Mouse (Mus musculus) frontal cortex, postnatal 25 days (tissue): ENCODE measurements around the gene Abtb2.

Experiments
- DNase-seq, 2 experiments: peaks; one replicate each; pipeline ENCODE4 v3.0.0; 2022; ENCODE audit warnings: low spot score in 2 of 2

Abtb2 gene

DNA sequence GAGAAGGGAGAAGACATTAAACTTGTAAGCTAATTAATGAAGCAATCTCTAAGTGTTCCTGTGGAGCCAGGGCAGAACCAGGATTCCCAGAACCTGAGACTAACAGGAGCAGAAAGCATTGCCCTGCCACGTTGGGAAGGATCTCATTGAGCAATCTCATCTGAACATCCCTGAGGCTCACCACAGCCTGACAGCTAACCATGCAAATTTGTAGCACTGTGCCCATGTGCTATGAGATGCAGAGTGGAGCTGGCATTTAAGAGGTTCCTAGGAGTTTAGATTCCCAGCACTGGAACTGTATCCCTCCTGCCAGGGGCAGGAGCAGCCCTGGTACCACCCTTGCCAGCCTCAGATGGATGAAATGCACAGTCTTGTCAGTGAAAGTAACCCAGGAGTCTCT lies 95.6 kb downstream of the Abtb2 start:
- DNase-seq, result no peak

DNA sequence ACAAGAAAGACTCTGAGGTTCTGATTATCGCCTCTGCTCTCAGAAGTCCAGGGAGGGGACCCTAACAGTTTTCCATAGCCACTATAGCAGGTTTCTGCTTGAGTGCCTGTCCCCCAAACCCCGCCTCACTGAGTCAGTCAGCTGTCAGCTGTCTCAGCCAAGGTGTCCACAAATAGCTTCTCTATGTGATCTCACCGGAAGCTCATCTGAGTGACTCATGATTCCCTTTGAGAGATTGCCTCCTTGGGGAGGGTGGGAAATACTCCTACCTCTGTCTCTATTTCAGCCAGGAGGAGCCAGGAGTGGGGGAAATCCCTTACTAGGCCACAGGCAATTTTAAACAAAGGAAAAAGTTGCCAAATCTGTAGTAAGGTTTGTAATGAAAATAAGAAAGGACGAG lies 96.0 kb downstream of the Abtb2 start:
- DNase-seq, result no peak

GRCm38 (mm10) chr2:103664341-103664740 lies 98.2 kb downstream of the Abtb2 start:
- no peak for DNase-seq

DNA sequence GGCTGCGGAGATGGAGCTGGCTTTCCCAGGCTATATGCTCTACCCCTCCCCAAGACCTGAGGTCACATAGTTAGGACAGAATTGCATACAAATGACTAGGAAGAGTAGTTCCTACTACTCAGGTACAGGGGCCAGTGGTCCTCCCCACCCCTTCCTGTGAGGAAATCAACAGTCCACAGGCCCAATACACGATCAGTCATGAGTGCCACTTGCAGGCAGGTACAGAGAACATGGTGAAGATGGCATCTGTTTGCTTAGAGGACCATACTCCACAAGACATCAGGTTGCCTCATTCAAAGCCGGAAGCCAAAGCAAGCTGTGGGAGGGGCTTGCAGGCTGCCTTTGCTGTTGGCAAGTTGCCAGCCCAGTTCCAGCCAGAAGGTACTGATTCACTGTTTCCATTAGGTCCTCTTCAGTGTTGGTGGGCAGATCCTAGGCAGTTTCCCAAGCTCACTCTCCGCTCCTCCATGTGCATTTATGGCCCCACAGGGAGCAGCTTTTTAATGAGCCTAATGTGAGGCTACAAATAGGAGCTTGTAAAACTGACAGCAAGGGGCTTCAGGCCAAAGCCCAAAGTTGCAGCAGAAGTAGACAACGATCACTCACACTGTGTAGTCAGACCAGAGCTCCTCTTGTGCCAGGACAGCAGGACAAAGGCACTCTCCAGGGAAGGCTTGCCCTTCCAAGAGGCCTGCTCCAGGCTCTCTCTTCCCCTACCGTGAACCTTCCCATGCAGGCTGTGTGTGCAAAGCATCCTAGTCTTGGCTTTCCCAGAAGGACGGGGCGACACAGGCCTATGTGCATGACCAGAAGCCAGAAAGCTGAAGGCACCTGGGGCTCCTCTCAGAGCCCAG lies 102.1 kb downstream of the Abtb2 start:
- DNase-seq, result peak in 1 of 2 experiments; percentile 28

- DNase-seq, result no peak
Observed at GRCm38 (mm10) chr2:103668939-103669338, 102.8 kb downstream of the Abtb2 start.

DNA sequence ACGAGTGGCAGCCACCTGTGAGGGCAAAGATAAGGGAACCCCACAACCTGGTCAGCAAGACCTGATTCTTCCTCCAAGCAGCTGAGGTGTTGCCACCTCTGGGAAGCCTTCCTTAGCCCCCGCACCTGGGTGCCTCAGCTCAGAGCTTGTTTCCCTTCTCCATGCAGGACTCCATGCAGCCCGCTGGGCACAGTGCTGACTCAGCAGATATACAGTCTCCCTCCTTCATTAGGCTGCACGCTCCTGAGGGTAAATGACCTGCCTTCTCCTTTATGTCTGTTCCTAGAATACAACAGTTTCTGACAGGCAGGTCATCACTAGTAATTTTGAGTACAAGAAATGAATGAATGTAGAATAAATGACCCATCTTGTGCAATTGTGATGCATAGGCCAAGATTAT lies 103.5 kb downstream of the Abtb2 start:
- DNase-seq, result no peak

DNA sequence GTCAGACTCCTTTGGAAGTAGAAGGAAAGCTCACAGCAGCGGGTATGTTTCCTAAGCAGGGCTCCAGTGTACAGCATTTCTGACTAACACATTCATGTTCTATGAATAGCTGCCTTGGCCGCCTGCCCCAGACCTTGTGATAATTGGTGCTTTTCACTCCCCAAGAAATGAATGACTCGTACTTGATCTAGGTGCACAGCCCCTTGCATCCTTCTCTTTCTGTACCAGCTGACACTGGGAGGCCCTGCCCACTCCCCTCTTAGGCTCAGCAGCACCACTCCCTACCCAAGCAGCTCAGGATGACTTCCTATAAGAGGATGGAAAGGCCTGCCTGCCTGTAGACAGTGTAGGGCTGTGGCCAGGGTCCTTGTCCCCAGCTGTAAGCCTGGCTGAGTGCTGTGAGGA lies 104.2 kb downstream of the Abtb2 start:
- peak; percentile 39 to 42 for DNase-seq

- no peak for DNase-seq
Observed at GRCm38 (mm10) chr2:103672573-103673119, 106.5 kb downstream of the Abtb2 start.

GRCm38 (mm10) chr2:103673609-103674008 lies 107.5 kb downstream of the Abtb2 start:
- no peak for DNase-seq

GRCm38 (mm10) chr2:103675391-103675790 lies 109.3 kb downstream of the Abtb2 start:
- DNase-seq, result no peak

- DNase-seq, result no peak
Observed at GRCm38 (mm10) chr2:103676808-103677207, 110.7 kb downstream of the Abtb2 start.

- DNase-seq, result no peak
Observed at GRCm38 (mm10) chr2:103677614-103678369, 111.7 kb downstream of the Abtb2 start.

DNA sequence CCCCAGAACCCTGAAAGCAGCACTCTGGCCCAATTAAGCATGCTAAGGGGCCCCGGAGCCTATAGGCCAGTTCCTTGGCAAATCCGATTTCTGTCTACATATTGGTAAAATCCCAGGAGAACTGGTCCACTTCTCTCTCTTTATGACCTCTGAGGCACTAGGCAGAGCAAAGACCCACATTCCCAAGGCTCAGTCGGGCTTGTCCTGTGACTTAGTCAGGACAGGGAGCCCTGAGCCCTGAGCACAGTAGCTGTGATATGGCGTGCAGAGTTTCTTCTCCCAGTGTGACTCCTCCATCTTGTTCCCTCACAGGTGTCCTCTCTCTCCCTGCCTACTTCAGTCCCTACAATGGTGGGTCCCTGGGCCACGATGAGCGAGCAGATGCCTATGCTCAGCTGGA lies 112.3 kb downstream of the Abtb2 start:
- DNase-seq, result no peak

DNA sequence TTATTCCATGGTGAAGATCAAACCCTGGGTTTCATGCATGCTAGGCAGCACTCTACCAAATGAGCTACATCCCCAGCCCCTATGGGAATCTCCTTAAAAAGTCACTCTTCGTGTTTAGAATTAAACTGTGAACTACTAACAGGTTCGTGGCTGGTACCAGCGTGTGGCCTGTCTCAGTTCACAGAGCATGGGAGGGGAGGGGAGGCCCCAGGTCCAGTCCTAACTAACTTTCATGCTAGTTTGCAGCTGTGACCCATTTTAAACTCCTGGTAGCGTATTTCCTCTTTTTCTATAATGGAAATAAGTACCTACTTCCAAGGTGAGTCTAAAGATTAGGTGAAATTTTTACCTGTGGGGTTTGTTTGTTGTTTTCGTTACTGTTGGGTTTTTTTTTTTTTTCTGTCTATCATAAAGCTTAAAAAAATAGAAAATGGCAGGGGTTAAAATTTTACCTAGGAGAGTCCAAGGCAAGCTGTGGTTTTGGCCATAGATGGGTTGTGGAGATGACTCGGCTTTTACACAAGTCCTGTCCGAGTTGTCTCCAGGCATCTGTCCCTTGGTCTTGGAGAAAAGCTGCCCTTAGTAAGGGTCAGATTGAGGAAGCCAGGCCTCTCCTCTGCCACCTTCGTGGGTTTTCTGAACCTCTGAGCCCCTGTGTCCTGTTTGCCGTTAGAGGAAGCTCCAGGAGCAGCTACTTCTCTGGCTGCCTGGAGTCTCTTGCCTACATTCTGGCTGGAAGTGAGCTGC lies 114.4 kb downstream of the Abtb2 start:
- DNase-seq, result no peak

GRCm38 (mm10) chr2:103681149-103681548 lies 115.0 kb downstream of the Abtb2 start:
- DNase-seq, result no peak

DNA sequence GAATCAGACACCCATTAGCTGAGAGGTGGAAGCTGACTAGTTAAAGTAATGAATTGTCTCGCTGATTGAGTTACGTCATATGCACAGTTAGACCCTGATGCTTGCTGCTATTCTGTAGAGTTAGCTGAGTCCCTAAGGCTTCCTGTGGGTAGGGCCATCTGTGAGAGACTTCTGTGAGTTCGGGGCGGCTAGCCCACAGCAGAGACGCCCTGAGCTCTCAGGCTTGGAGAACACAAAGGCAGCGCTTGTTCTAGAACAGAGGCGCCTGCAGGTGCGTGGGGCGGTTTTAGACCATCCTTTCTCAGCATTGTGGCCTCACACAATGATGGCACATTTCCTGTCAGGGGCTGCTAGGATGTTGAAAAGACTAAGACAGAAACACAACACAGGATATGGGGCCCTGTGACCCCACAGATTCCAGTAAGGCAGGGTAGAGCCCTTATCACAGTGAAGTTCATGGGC lies 116.2 kb downstream of the Abtb2 start:
- no peak for DNase-seq

- no peak for DNase-seq
Observed at GRCm38 (mm10) chr2:103682927-103683442, 116.9 kb downstream of the Abtb2 start.

DNA sequence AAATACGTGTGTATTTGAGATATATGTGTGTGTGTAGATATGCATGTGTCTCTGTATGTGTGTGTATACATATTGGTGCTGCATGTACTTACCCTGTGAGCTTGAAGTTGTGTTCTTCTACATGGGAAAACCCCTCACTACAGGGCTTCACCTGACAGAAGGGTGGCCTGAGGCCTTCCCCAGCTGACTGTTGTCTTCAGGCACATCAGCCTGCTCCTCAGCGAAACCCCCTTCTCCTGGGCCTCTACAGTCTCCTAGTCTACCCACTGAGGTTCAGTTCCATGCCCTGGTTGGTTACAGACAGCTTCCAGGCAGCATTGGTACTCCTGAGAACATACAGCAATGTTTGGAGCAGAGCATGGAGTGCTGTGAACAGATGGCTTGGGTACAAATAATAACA lies 118.3 kb downstream of the Abtb2 start:
- DNase-seq, result no peak

DNA sequence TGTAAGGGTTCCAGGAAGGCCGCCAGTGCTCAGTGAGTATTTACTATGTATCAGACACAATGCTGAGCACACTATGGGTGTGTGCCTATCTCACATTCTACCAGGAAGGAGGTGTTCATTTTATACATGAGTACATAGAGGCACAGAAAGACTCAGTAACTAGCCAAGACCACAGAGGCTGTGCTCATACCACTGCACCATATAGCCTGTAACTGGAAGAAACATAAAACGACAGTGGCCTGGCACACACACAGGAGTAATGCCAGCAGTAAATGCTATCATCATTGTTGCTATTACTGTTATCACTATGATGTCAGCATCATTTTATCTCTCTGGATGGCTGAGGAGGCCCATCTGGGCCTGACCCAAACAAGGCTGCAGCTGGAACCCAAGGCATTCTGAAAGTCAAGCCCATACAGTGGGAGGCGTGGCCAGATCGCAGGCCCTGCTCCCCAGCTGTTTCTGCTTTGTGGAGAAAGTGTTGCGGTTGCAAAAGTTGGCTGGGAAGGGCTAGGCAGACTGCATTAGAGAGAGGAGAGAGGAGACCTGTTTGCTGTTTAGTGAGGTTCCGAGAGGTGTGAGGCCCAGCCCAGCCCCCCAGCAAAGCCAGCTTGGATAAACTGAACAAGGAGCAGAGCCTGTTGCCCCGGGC lies 118.9 kb downstream of the Abtb2 start:
- DNase-seq, result no peak

DNA sequence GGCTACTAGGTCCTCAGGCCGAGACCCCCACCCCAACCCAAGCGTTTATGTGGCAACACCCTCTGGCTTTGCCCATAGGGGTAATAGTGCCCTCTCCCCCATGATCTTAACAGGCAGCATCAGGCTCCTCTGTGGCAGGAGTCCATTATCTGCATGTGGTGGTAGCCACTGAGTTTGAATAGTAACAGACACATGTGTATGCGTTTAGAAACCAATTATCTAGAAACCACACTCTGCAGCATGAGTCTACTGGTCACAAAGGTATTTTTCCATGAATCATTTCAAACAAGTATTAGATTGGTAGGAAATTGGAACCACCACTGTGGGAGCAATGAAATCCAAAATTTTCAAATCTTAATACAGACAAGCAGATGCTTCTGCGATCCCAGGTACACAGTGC lies 119.5 kb downstream of the Abtb2 start:
- no peak for DNase-seq

GRCm38 (mm10) chr2:103687143-103687542 lies 121.0 kb downstream of the Abtb2 start:
- DNase-seq, result no peak
